Mouse (Mus musculus): ENCODE data around the gene Pcbp2.

GRCm38 (mm10) chr15:102510590-102511284 lies 40.4 kb downstream of the Pcbp2 start:
- no peak for TF ChIP-seq CTCF (IDR thresholded peaks at IDR 0.05; ENCODE audit: extremely low read depth, insufficient read depth, low read length)
- 0 out of 2 replicates have a peak, but pooled peaks have one; percentile 11 for TF ChIP-seq POLR2A (IDR thresholded peaks at IDR 0.05; ENCODE audit: extremely low read depth, insufficient read depth, low read length)
